Mouse (Mus musculus) lung, embryonic 16.5 days (tissue): ENCODE results near the gene Slc3a1. TPM values are rescaled to one million over a fixed set of nuclear protein-coding genes. Genes with fewer than 3 reads are reported as not detected.

Experiments used
- ATAC-seq: fragments of 200-750 bp; cut with Nextera tagmentation; 2 replicates; pipeline ENCODE4 v1.8.0; 2017; ENCODE audit warnings: low read depth, mild to moderate bottlenecking, moderate library complexity
- H3K27ac ChIP-seq: fragments of 300-500 bp; sonication (generic); 2 replicates; pipeline ENCODE4 v1.5.1; 2014; ENCODE audit warnings: mild to moderate bottlenecking, control low read depth, low read length
- H3K27me3 ChIP-seq: fragments of 300-500 bp; sonication (generic); 2 replicates; pipeline ENCODE4 v1.6.1; 2014; ENCODE audit warnings: low read depth, low read length, mixed read lengths; ENCODE audit not compliant: control insufficient read depth, insufficient read depth
- H3K36me3 ChIP-seq: fragments of 300-500 bp; sonication (generic); 2 replicates; pipeline ENCODE4 v1.6.1; 2014; ENCODE audit warnings: low read length; ENCODE audit not compliant: control insufficient read depth, insufficient read depth
- H3K4me1 ChIP-seq: fragments of 300-500 bp; sonication (generic); replicated peaks from 2 replicates; pipeline ENCODE4 v1.6.1; 2014; ENCODE audit warnings: low read length, mixed read lengths; ENCODE audit not compliant: control insufficient read depth, insufficient read depth
- H3K4me2 ChIP-seq: fragments of 300-500 bp; sonication (generic); 2 replicates; pipeline ENCODE4 v1.6.1; 2014; ENCODE audit warnings: low read depth, low read length, control low read depth
- H3K4me3 ChIP-seq: fragments of 300-500 bp; sonication (generic); 2 replicates; pipeline ENCODE4 v1.5.1; 2014; ENCODE audit warnings: mild to moderate bottlenecking, low read length, control low read depth
- H3K9ac ChIP-seq: fragments of 300-500 bp; sonication (generic); 2 replicates; pipeline ENCODE4 v1.6.1; 2014; ENCODE audit warnings: low read length, control low read depth
- H3K9me3 ChIP-seq: fragments of 300-500 bp; sonication (generic); 2 replicates; pipeline ENCODE4 v1.6.1; 2016; ENCODE audit warnings: low read length; ENCODE audit not compliant: control insufficient read depth
- WGBS: fragments of 180-500 bp; shearing (Covaris S2); extraction: QIAGEN DNeasy Blood & Tissue Kit; methylation state at CpG from one replicate; pipeline ENCODE4 v1.1.7; 2014; 5-methylcytosine and 5-hydroxymethylcytosine counted together
- polyA plus RNA-seq: library from polyadenylated mRNA; unstranded; fragments of >200 nt; fragmentation: Nextera tagmentation; extraction: Ambion mirVana; gene quantifications from 2 replicates; pipeline ENCODE4 v1.2.1, GENCODE M21; 2015

Slc3a1 gene
- polyA plus RNA-seq, 1 experiment from 2014 or later, result not detected

GRCm38 (mm10) chr17:85089011-85089410 is 60.8 kb downstream of the Slc3a1 start:
- H3K36me3 ChIP-seq, result no peaks in the 10 kb centered on the region
- peak overlapping the region; percentile 80 for H3K4me2 ChIP-seq
- H3K9me3 ChIP-seq, result no peaks in the 10 kb centered on the region
- peak overlapping the region; percentile 92 for H3K4me3 ChIP-seq
- whole genome bisulfite sequencing, result 43% methylated on average over 6 of the region's 6 CpGs
- H3K27ac ChIP-seq, result no peak overlapping the region
- no peak overlapping the region for H3K9ac ChIP-seq
- no peak for ATAC-seq
- peaks cover 4% of the 10 kb centered on the region for H3K4me1 ChIP-seq
- no peaks in the 10 kb centered on the region for H3K27me3 ChIP-seq

- H3K27ac ChIP-seq, result peak overlapping the region; percentile 79
- ATAC-seq, result peak; percentile 1; the same call in 1 of the 2 replicates
- under 1% methylated on average over 16 of the region's 16 CpGs for WGBS
- H3K9ac ChIP-seq, result peak overlapping the region; percentile 80
- peaks cover 4% of the 10 kb centered on the region for H3K4me1 ChIP-seq
- no peaks in the 10 kb centered on the region for H3K27me3 ChIP-seq
- no peaks in the 10 kb centered on the region for H3K9me3 ChIP-seq
- H3K36me3 ChIP-seq, result no peaks in the 10 kb centered on the region
- H3K4me3 ChIP-seq, result peak overlapping the region; percentile 92
- peak overlapping the region; percentile 80 for H3K4me2 ChIP-seq
Measured at GRCm38 (mm10) chr17:85089621-85090020, 61.4 kb downstream of the Slc3a1 start.

DNA sequence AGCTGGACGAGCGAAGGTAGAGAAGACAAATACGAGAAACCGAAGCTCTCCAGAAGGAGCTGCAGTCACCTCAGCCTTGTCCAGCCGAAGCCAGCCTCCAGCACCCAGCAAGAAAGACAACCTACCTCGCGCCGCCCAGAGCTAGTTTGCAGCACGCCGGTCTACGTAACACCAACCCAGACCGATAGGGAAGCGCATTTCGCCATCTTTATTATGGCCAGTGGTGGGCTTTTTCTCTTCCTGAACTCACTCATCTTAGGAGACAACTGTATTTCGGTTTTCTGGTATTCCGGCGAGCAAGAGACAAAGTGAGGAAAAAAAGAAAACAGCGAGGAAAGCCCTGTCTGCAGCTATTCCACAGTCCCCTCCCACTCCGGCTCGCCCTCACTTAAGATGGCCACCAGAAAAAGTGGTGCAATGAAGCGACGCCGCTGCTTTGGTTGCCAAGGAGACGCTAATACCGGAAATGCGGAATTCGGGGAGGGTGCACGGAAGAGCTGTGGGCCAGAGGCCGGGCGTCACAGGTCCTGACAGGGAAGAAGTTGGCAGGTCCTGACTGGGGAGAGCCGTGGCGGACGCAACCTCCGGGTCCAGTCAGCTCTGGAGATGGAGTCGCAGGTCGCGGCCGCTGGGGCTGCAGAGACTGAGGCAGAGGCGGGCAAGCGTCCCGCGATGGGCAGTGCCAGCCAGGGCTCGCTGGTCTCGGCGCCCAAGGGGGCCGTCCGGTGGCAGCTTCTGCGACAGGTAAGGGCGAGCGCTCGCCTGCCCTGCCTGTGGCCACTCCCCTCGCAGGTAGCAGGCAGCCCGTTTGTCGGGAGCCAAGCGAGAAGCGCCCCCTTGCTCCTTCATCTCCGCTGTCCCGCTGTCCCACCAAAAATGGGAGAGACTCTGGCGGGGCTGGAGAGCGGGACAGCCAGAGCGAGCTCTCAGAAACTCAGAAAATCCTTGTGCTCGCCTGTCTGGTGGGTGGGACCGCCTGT is 62.2 kb downstream of the Slc3a1 start, which contains the start of the genes Prepl and Camkmt:
TSS of gene Prepl (minus strand) at position 122 of the 980 bp plus-strand sequence.
TSS of gene Camkmt (plus strand) at position 433 of the 980 bp plus-strand sequence.
- peak within 1 kb of the TSS; percentile 82 for H3K27ac ChIP-seq

DNA sequence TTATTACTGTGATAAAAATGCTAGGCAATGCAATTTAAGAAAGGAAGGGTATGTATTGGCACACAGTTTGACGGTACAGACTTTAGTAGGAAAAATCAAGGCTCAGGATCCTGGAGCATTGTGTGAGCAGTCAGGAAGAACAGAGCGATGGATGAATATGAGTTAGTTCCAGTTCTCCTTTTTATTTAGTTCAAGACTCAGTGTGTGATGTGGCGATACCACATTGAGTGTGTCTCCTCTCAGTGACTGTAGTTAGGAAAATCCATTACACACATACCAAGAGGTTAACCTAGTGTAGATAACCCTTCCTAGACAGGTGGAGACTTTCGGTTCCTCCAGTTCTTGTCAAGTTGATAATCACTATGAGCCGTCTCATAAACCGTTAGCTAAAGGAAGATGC is 63.6 kb downstream of the Slc3a1 start:
- Histone ChIP-seq H3K4me1 (peaks cover 4% of the 10 kb centered on the region), H3K9me3 (no peaks in the 10 kb centered on the region), H3K9ac (no peak overlapping the region), H3K4me2 (0 out of 2 replicates have a peak overlapping the region, but pooled peaks have one; percentile 94), H3K36me3 (no peaks in the 10 kb centered on the region), H3K27ac (no peak overlapping the region), H3K27me3 (no peaks in the 10 kb centered on the region), H3K4me3 (no peak overlapping the region)
- WGBS, result 90% methylated on average over 6 of the region's 6 CpGs
- ATAC-seq, result no peak

More for the DNA sequence above, 62.2 kb downstream of the Slc3a1 start, which contains the start of the genes Prepl and Camkmt:
- Histone ChIP-seq H3K36me3 (no peaks in the 10 kb centered on the region), H3K27me3 (no peaks in the 10 kb centered on the region), H3K4me3 (peak within 1 kb of the TSS; percentile 92), H3K9ac (peak within 1 kb of the TSS; percentile 82), H3K4me1 (peaks cover 4% of the 10 kb centered on the region), H3K4me2 (peak within 1 kb of the TSS; percentile 94), H3K9me3 (no peaks in the 10 kb centered on the region)
- peak; percentile 99 for ATAC-seq
- under 1% methylated on average over 63 of the region's 63 CpGs for WGBS

- 95% methylated on average over 3 of the region's 3 CpGs for WGBS
- Histone ChIP-seq H3K4me2 (no peak overlapping the region), H3K9ac (no peak overlapping the region), H3K36me3 (peaks cover 20% of the 10 kb centered on the region), H3K27me3 (no peaks in the 10 kb centered on the region), H3K4me3 (no peak overlapping the region), H3K9me3 (peaks cover 3% of the 10 kb centered on the region; the same call in 1 of the 2 replicates), H3K4me1 (peaks cover 1% of the 10 kb centered on the region), H3K27ac (no peak overlapping the region)
- no peak for ATAC-seq
Measured at GRCm38 (mm10) chr17:85096396-85096795, 68.2 kb downstream of the Slc3a1 start.

- Histone ChIP-seq H3K36me3 (peaks cover 20% of the 10 kb centered on the region), H3K4me1 (no peaks in the 10 kb centered on the region), H3K9ac (no peak overlapping the region), H3K4me2 (no peak overlapping the region), H3K4me3 (no peak overlapping the region), H3K27me3 (no peaks in the 10 kb centered on the region), H3K9me3 (peaks cover 3% of the 10 kb centered on the region; the same call in 1 of the 2 replicates), H3K27ac (no peak overlapping the region)
- no peak for ATAC-seq
- 91% methylated on average over 7 of the region's 7 CpGs for WGBS
Measured at GRCm38 (mm10) chr17:85098677-85099323, 70.6 kb downstream of the Slc3a1 start.

DNA sequence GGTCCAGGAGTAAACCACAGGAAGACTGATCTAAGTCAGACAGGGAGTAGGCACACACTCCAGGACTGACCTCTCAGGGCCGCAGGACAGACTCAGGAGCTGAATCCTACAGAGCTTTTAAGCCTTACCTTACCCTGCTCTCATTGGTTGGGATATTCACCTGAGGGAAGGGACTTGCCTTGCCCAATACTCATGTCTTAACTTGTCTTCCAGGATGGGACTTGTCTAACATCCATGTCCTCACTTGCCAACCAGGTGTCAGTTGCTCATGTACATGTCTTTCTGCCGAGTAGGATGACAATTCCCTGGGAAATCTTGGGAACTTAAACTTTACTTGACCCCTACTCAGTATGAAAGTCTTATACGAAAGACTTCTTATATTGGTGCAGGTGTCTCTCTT is 72.1 kb downstream of the Slc3a1 start:
- H3K36me3 ChIP-seq, result peaks cover 20% of the 10 kb centered on the region
- H3K9ac ChIP-seq, result no peak overlapping the region
- no peaks in the 10 kb centered on the region for H3K27me3 ChIP-seq
- no peak overlapping the region for H3K27ac ChIP-seq
- WGBS, result 90% methylated on average over 3 of the region's 3 CpGs
- H3K9me3 ChIP-seq, result peaks cover 3% of the 10 kb centered on the region; the same call in 1 of the 2 replicates
- H3K4me1 ChIP-seq, result no peaks in the 10 kb centered on the region
- ATAC-seq, result no peak
- H3K4me2 ChIP-seq, result no peak overlapping the region
- no peak overlapping the region for H3K4me3 ChIP-seq

GRCm38 (mm10) chr17:85101751-85102150 is 73.6 kb downstream of the Slc3a1 start:
- no peak for ATAC-seq
- H3K27ac ChIP-seq, result no peak overlapping the region
- peaks cover 3% of the 10 kb centered on the region; the same call in 1 of the 2 replicates for H3K9me3 ChIP-seq
- no peak overlapping the region for H3K9ac ChIP-seq
- H3K36me3 ChIP-seq, result peaks cover 20% of the 10 kb centered on the region
- 73% methylated on average over 7 of the region's 7 CpGs for WGBS
- no peak overlapping the region for H3K4me3 ChIP-seq
- no peak overlapping the region for H3K4me2 ChIP-seq
- no peaks in the 10 kb centered on the region for H3K27me3 ChIP-seq
- H3K4me1 ChIP-seq, result no peaks in the 10 kb centered on the region

DNA sequence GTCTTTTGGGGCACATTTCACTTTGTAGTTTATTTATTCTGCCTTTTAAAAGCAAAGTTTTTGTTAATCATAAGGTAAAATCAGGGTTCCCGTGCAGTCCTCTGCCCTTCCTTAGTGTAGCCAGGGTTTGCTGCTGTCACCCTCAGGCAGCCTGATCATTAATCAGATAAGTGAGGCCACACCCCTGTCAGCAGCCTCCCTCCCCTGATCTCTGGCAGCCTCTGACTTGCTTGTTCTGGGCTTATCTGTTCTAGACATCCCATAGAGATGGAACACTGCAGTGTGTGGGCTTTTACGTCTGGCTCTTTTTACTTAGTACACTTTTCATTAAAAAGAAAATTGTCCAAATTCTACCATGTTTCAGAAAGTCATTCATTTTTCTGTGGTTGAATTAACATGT is 75.1 kb downstream of the Slc3a1 start:
- 24% methylated on average over 2 of the region's 2 CpGs for WGBS

More for the DNA sequence above, 75.1 kb downstream of the Slc3a1 start:
- Histone ChIP-seq H3K4me1 (no peaks in the 10 kb centered on the region), H3K4me2 (no peak overlapping the region), H3K36me3 (peaks cover 9% of the 10 kb centered on the region), H3K4me3 (no peak overlapping the region), H3K27me3 (no peaks in the 10 kb centered on the region), H3K27ac (no peak overlapping the region), H3K9me3 (no peaks in the 10 kb centered on the region), H3K9ac (no peak overlapping the region)
- ATAC-seq, result no peak
